Mouse (Mus musculus): Measurements from ENCODE around the gene Atic. TPM values are rescaled to one million over a fixed set of nuclear protein-coding genes. Genes with fewer than 3 reads are reported as not detected.
A peak's percentile ranks its signal among the peaks of the same experiment; 100 is the strongest.

Gene Atic
- polyA plus RNA-seq (2014; fragmentation: Nextera tagmentation; extraction: Ambion mirVana), result 26.9 and 36.0 TPM in 2 replicates

DNA sequence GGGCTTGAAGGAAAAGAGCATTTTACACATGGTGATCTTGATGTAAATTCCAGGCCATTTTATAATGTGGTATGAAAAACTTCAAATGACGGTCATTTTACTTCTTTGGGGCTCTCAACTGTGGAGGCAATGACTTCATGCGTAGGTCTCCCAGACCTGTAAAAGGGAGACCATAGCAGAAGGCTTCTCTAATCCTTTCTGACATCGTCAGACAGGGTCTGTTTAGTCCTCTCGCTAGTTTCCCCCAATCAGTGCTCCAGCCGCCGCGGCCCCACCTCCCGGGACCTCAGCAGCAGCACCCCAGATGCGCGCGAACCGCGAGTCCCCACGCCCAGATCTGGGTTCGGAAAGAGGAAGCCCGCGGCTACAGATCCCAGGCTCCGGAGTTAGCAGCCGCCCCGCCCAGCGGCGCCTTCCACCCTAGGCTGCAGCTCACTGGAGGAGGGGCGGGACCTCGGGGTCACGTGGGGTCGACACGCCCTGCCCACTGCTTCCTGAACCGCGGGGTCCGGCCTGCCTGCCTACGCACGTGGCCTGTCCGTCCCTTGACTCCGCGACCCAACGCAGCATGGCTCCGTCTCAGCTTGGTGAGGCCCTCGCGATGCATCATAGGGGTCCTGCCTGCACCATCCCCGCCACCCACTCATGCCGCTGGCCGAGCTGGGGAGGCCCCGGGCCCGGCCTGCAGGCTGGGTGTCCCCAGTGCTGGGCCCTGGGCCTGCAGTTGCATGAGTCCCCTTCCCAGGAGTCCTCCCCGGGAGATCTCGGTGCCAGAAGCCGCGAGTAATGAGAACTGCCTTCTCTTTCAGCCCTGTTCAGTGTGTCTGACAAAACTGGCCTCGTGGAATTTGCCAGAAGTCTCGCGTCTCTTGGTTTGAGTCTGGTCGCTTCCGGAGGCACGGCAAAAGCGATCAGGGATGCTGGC, at the start of gene Atic:
TSS of gene Atic (plus strand) at position 463 of the 925 bp plus-strand sequence.
- H3K36me3 ChIP-seq (ENCODE audit: control insufficient read depth, insufficient read depth, low read length), result no peaks in the 10 kb centered on the region
- peaks cover 8% of the 10 kb centered on the region for H3K4me1 ChIP-seq (ENCODE audit: control insufficient read depth, insufficient read depth, low read length)
- peak within 1 kb of the TSS; percentile 48 for H3K27ac ChIP-seq (ENCODE audit: low read depth, low read length)
- peak within 1 kb of the TSS; percentile 95 for H3K4me2 ChIP-seq (ENCODE audit: low read depth, low read length)
- under 1% methylated on average over 55 of the region's 55 CpGs for WGBS
- peak; percentile 98 for ATAC-seq (ENCODE audit: low read depth)
- no peaks in the 10 kb centered on the region for H3K9me3 ChIP-seq (ENCODE audit: control insufficient read depth, low read length)
- peak within 1 kb of the TSS; percentile 61 for H3K4me3 ChIP-seq (ENCODE audit: low read depth, low read length)
- H3K27me3 ChIP-seq (ENCODE audit: control insufficient read depth, insufficient read depth, low read length), result no peaks in the 10 kb centered on the region
- peak within 1 kb of the TSS; percentile 83 for H3K9ac ChIP-seq (replicated peaks; ENCODE audit: low read depth, low read length)

GRCm38 (mm10) chr1:71507251-71507650, 49.7 kb upstream of the Atic start:
- H3K9ac ChIP-seq (replicated peaks; ENCODE audit: low read depth, low read length), result no peak overlapping the region
- peak; percentile 92; the same call in 1 of the 2 replicates for ATAC-seq (ENCODE audit: low read depth)

GRCm38 (mm10) chr1:71515041-71515440, 41.9 kb upstream of the Atic start:
- Histone ChIP-seq H3K4me2 (ENCODE audit: low read depth, low read length) (no peak overlapping the region), H3K9ac (replicated peaks; ENCODE audit: low read depth, low read length) (no peak overlapping the region), H3K27me3 (ENCODE audit: control insufficient read depth, insufficient read depth, low read length) (no peaks in the 10 kb centered on the region), H3K4me1 (ENCODE audit: control insufficient read depth, insufficient read depth, low read length) (no peaks in the 10 kb centered on the region), H3K9me3 (ENCODE audit: control insufficient read depth, low read length) (peaks cover 3% of the 10 kb centered on the region; the same call in 1 of the 2 replicates), H3K27ac (ENCODE audit: low read depth, low read length) (no peak overlapping the region), H3K4me3 (ENCODE audit: low read depth, low read length) (no peak overlapping the region), H3K36me3 (ENCODE audit: control insufficient read depth, insufficient read depth, low read length) (no peaks in the 10 kb centered on the region)
- ATAC-seq (ENCODE audit: low read depth), result no peak
- WGBS, result 84% methylated on average over 4 of the region's 4 CpGs

More at GRCm38 (mm10) chr1:71507251-71507650, 49.7 kb upstream of the Atic start:
- Histone ChIP-seq H3K27ac (ENCODE audit: low read depth, low read length) (no peak overlapping the region), H3K9me3 (ENCODE audit: control insufficient read depth, low read length) (no peaks in the 10 kb centered on the region), H3K27me3 (ENCODE audit: control insufficient read depth, insufficient read depth, low read length) (no peaks in the 10 kb centered on the region), H3K36me3 (ENCODE audit: control insufficient read depth, insufficient read depth, low read length) (no peaks in the 10 kb centered on the region), H3K4me1 (ENCODE audit: control insufficient read depth, insufficient read depth, low read length) (0 out of 2 replicates have a peak, but pooled peaks cover 5% of the 10 kb centered on the region), H3K4me3 (ENCODE audit: low read depth, low read length) (no peak overlapping the region), H3K4me2 (ENCODE audit: low read depth, low read length) (peak overlapping the region; percentile 30)
- 2% methylated on average over 9 of the region's 9 CpGs for WGBS

DNA sequence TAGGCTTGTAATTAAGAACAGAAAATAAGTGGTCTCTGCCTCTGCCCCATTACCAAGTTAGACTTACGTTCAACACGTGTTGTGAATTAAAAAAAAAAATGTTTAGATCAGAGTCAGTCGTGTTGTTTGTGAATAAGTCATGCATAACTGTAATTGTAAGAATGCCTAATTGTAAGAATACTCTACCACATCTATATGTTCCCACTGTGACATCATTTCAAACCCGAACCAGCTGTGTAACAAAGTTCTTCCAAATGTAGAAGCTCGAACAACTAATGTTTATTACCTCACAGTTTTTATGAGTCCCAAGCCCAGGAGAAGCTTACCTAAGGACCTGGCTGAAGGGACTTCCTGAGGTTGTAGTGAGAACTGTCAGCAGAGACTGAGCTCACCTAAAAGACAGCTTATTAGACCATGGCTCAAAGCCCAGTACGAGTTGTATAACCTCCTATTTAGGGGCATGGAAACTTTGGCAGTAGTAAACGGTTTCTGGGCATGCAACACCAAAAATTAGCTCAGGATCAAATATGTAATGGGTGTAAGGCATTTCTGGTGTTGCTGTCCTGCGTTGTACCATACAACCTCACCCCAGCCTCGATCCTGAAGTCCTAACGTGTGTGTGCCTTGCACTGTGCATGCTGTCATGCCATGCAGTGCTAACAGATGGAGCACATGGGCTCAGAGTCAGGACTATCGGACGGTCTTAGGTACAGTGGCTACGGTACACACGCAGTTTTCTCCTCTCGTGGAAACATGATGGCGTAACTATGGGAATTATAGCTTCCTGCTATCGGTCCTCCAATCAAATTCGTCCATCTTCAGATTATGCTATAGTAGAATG, 27.9 kb upstream of the Atic start:
- Histone ChIP-seq H3K9me3 (ENCODE audit: control insufficient read depth, low read length) (no peaks in the 10 kb centered on the region), H3K36me3 (ENCODE audit: control insufficient read depth, insufficient read depth, low read length) (no peaks in the 10 kb centered on the region), H3K4me2 (ENCODE audit: low read depth, low read length) (no peak overlapping the region), H3K27ac (ENCODE audit: low read depth, low read length) (no peak overlapping the region), H3K4me1 (ENCODE audit: control insufficient read depth, insufficient read depth, low read length) (no peaks in the 10 kb centered on the region), H3K27me3 (ENCODE audit: control insufficient read depth, insufficient read depth, low read length) (no peaks in the 10 kb centered on the region), H3K9ac (replicated peaks; ENCODE audit: low read depth, low read length) (no peak overlapping the region), H3K4me3 (ENCODE audit: low read depth, low read length) (no peak overlapping the region)
- no peak for ATAC-seq (ENCODE audit: low read depth)
- 88% methylated on average over 18 of the region's 18 CpGs for WGBS

- Histone ChIP-seq H3K27ac (ENCODE audit: low read depth, low read length) (no peak overlapping the region), H3K4me1 (ENCODE audit: control insufficient read depth, insufficient read depth, low read length) (no peaks in the 10 kb centered on the region), H3K27me3 (ENCODE audit: control insufficient read depth, insufficient read depth, low read length) (no peaks in the 10 kb centered on the region), H3K9ac (replicated peaks; ENCODE audit: low read depth, low read length) (no peak overlapping the region), H3K9me3 (ENCODE audit: control insufficient read depth, low read length) (no peaks in the 10 kb centered on the region), H3K4me3 (ENCODE audit: low read depth, low read length) (no peak overlapping the region), H3K4me2 (ENCODE audit: low read depth, low read length) (no peak overlapping the region), H3K36me3 (ENCODE audit: control insufficient read depth, insufficient read depth, low read length) (no peaks in the 10 kb centered on the region)
- 77% methylated on average over 2 of the region's 2 CpGs for WGBS
- no peak for ATAC-seq (ENCODE audit: low read depth)
These were observed 26.2 kb upstream of the Atic start for GRCm38 (mm10) chr1:71530779-71531178.

DNA sequence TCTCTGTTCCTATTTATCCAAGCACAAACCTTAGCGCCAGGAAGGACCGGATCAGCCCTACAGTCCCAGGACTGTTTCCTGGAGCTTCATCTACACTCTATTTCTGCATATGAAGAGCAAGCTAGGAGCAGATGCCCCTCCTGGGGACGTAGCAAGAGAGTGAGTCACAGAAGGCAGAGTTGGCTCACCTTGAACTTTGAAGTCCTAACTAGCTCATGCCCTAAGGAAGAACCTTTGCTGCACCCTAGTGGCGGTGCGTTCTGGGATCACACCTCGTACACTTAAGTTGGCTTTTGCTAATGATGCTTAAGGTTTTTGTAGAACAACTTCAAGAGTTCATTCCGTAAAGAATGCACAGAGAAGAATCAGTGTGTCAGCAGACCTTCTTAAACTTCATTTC, 25.3 kb upstream of the Atic start:
- Histone ChIP-seq H3K4me3 (ENCODE audit: low read depth, low read length) (no peak overlapping the region), H3K9ac (replicated peaks; ENCODE audit: low read depth, low read length) (no peak overlapping the region), H3K9me3 (ENCODE audit: control insufficient read depth, low read length) (no peaks in the 10 kb centered on the region), H3K27me3 (ENCODE audit: control insufficient read depth, insufficient read depth, low read length) (no peaks in the 10 kb centered on the region), H3K27ac (ENCODE audit: low read depth, low read length) (no peak overlapping the region), H3K4me2 (ENCODE audit: low read depth, low read length) (no peak overlapping the region), H3K36me3 (ENCODE audit: control insufficient read depth, insufficient read depth, low read length) (no peaks in the 10 kb centered on the region), H3K4me1 (ENCODE audit: control insufficient read depth, insufficient read depth, low read length) (no peaks in the 10 kb centered on the region)
- ATAC-seq (ENCODE audit: low read depth), result no peak
- 19% methylated on average over 7 of the region's 7 CpGs for WGBS

DNA sequence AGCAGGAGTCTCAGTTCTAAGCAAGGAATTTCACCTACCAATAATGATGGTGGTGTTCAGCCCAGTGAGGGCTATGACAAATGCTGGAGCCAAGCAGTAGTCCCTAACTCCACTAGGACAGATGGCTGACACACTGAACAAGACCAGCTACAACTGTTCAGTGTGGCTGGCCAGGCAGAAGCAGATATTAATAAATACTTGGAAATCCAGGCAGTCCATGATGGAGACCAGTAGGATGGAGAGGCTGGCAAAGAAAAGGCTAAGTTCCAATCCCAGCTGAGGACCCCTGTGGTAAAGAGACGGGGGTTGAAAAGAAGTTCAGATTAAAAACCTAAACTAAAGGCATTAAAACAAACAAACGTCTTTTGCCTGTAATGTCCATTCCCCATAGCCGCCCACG, 17.3 kb upstream of the Atic start:
- H3K9ac ChIP-seq (replicated peaks; ENCODE audit: low read depth, low read length), result no peak overlapping the region
- 90% methylated on average over 4 of the region's 4 CpGs for WGBS
- H3K27me3 ChIP-seq (ENCODE audit: control insufficient read depth, insufficient read depth, low read length), result no peaks in the 10 kb centered on the region
- ATAC-seq (ENCODE audit: low read depth), result no peak
- no peaks in the 10 kb centered on the region for H3K9me3 ChIP-seq (ENCODE audit: control insufficient read depth, low read length)
- H3K27ac ChIP-seq (ENCODE audit: low read depth, low read length), result no peak overlapping the region
- H3K4me1 ChIP-seq (ENCODE audit: control insufficient read depth, insufficient read depth, low read length), result no peaks in the 10 kb centered on the region
- no peaks in the 10 kb centered on the region for H3K36me3 ChIP-seq (ENCODE audit: control insufficient read depth, insufficient read depth, low read length)
- H3K4me2 ChIP-seq (ENCODE audit: low read depth, low read length), result no peak overlapping the region
- H3K4me3 ChIP-seq (ENCODE audit: low read depth, low read length), result no peak overlapping the region

GRCm38 (mm10) chr1:71540437-71540836, 16.5 kb upstream of the Atic start:
- H3K9ac ChIP-seq (replicated peaks; ENCODE audit: low read depth, low read length), result no peak overlapping the region
- H3K4me1 ChIP-seq (ENCODE audit: control insufficient read depth, insufficient read depth, low read length), result no peaks in the 10 kb centered on the region
- H3K4me3 ChIP-seq (ENCODE audit: low read depth, low read length), result no peak overlapping the region
- no peak for ATAC-seq (ENCODE audit: low read depth)
- H3K27ac ChIP-seq (ENCODE audit: low read depth, low read length), result no peak overlapping the region
- H3K4me2 ChIP-seq (ENCODE audit: low read depth, low read length), result no peak overlapping the region
- 62% methylated on average over 3 of the region's 3 CpGs for WGBS
- no peaks in the 10 kb centered on the region for H3K9me3 ChIP-seq (ENCODE audit: control insufficient read depth, low read length)
- H3K27me3 ChIP-seq (ENCODE audit: control insufficient read depth, insufficient read depth, low read length), result no peaks in the 10 kb centered on the region
- H3K36me3 ChIP-seq (ENCODE audit: control insufficient read depth, insufficient read depth, low read length), result no peaks in the 10 kb centered on the region
